Mouse (Mus musculus): ENCODE results near the gene Tmigd3.
"Not testable (repeated sequence)": the region's sequence is repeated elsewhere in the genome, so short reads cannot be mapped to it uniquely, and the experiment has no call there.

Gene Tmigd3

GRCm38 (mm10) chr3:105904721-105905120, 34.0 kb downstream of the Tmigd3 start:
- no peak for DNase-seq

DNA sequence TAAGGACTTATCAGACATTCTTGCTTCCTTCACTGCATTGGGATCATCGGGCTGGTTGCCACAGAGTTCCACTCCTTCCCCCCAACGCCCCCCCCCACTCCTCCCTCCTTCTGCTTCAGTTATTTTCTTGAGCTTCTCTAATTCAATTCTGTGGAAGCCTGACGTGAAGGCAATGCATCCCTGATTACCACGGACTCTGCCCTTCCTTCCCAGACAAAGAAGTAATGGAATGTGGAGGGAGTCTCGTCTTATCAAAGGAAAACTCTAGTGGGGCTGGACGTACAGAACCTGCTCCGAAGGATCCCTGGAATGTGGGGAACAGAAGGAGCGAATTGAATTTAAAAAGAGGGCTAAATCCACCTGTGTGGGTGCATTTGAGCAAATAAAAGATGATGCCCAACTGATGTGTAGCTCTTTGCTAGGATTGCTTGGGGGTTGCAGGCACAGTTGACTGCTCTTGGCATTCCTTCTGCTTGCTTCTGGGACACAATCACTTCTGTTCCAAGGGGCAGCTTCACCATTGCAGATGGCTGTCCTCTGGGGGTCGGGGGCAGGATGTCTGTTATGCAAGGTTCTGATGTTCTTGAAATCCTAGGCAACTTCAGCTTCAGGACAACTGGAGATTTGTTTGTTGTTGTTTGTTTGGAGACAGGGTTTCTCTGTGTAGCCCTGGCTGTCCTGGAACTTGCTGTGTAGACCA, 37.4 kb downstream of the Tmigd3 start:
- DNase-seq = no peak

- DNase-seq = no peak
Measured at GRCm38 (mm10) chr3:105908976-105909375, 38.3 kb downstream of the Tmigd3 start.

- no peak for DNase-seq
Measured at GRCm38 (mm10) chr3:105910519-105911190, 40.0 kb downstream of the Tmigd3 start.

DNA sequence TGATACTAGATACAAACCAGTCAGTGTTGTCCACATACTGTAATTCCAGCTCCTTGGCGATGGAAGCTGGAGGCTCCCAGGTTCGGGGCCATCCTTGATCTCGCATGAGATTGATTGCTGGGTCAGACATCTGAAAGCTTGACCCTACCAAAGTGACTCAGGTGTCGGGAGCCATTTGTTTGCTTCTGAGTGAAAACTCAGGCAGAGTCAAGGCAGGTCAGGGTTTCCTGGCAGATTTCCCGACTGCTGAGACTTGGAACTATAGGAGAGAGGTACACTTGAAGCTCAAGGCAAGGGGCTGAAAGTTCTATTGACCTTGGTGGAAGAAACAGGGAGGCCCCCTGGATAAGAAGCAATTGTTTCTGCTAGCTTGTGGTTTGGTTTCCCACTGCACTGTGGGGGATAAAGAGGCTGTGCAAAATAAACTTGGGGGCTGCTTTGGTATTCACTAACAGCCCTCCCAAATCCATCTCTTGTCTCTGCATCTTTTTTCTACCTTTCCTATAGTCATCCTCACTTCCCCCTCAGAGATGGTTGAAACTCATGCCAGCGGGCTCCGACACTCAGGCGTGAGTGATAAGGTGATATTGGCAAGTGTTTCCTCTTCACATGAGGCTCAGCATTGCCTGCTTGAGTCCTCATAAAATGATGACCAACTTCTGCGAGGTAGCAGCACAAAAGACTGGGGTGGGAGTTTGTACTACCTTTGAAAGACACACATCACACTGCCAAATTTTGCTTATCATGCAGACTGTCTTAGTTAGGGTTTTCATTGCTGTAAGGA, 41.6 kb downstream of the Tmigd3 start:
- DNase-seq = no peak

DNA sequence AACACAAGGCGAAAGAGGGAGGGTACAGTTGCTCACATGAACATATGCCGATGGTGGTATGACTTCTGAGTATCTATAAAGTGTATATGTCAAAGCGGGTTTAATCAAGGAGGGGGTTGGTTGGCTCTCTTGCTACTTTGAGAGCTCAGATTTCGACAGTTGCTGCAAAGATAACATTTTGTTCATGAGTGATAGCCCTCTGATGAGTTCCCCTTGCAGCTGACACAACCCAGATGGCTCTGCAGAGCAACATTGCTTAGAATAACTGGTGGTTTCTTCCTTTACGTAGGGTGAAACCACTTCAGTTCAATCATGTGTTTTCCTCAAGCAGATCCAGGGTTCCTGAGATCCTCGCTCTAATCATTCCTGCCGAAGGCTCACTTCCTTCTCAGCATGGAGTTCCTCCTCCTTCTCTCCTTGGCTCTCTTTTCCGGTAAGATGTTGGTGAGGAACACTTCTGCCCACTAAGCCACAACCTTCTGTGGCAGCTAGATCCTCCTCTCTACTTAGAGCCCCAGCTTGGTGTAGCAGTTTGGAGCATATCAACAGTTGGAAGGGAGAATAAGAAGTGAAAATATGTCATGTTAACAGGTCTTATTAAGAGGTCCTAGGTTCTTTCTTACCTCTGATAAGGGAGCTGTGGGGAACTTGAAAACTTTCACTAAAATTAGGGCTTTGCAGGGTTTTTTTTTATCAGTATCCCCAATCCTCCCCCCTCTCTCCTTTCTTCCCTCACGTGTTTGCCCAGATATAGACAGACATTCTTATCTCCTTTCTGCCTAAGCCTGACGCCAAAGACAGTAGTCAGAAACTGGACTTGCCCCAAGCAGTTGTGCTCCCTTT, 43.4 kb downstream of the Tmigd3 start:
- no peak for DNase-seq

GRCm38 (mm10) chr3:105915281-105915680, 44.6 kb downstream of the Tmigd3 start:
- no peak for DNase-seq

DNA sequence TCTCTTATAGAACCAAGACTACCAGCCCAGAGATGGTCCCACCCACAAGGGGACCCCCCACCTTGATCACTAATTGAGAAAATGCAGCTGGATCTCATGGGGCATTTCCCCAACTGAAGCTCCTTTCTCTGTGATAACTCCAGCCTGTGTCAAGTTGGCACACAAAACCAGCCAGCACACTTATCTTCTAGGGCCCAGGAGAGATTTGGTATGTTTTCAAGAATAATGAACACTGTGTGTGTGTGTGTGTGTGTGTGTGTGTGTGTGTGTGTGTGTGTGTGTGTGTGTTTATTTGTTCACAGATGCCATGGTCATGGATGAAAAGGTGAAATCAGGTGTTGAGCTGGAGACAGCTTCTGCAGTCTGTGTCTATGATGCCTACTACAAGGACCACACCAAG, 45.8 kb downstream of the Tmigd3 start:
- not testable (repeated sequence) for DNase-seq

DNA sequence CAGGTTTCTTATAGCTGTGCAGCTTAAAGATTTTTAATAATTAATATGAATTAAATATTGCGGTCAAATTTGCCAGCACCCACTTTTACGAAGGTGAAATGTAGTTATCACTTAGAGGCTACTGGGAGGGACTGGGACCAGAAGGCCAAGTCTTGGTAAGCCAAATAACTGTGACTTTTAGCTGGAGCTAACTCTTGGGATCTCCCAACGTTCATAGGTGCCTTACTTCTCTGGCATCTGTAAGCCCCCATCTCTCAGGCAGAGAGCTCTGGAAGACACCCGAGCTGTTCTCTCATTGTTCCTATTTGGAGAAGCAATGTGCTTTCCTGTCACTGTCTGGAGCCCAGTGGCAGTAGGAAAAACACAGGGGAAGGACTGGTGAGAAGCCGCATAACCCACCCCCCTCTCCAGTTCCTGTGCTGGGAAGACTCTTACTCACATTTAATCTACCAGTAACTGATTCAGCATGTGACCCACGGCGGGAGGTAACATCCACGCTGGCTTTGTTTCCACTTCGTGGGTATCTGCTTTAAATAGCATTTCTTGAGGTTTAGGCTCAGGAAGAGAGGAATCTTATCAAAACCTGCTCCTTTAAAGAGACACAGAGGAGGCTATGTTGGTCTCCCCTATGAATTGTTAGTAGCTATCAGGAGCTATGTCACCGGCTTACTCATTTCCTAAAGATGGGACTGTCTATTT, 47.1 kb downstream of the Tmigd3 start:
- DNase-seq = no peak

GRCm38 (mm10) chr3:105918355-105918745, 47.6 kb downstream of the Tmigd3 start:
- no peak for DNase-seq

DNA sequence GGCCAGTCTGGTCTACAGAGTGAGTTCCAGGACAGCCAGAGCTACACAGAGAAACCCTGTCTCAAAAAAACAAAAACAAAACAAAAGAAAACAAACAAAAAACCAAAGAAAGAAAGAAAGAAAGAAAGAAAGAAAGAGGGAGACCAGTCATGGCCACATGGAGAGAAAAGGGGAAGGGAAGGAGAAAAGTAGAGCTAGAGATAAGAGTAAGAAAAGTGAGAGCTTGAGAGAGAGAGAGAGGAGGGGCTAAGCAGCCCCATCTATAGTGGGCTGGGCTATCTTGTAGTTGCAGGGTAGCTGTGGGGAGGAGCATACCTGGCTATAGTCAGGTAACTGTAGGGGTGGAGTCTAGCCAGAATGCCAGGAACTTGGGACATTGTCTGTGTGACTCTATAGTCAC, 50.0 kb downstream of the Tmigd3 start:
- DNase-seq = not testable (repeated sequence)

- no peak for DNase-seq
Measured at GRCm38 (mm10) chr3:105921959-105922358, 51.3 kb downstream of the Tmigd3 start.

DNA sequence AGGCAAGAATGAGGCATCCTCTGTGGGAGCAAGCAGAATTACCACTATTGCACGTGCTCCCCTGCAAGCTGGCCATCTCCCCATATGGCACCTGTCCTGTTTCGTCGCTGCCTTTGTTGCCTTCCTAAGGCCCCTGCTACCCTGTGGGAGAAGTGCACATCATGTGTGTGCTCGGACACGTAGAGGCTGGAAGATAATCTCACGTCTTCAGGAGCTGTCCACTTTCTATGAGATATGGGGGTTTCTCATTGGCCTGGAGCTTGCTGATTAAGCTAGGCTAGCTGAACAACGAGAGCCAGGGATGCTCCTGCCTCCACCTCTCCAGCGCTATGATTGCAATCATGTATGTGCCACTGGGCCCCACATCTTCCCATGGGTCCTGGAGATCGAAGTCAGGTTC, 53.9 kb downstream of the Tmigd3 start:
- no peak for DNase-seq

DNA sequence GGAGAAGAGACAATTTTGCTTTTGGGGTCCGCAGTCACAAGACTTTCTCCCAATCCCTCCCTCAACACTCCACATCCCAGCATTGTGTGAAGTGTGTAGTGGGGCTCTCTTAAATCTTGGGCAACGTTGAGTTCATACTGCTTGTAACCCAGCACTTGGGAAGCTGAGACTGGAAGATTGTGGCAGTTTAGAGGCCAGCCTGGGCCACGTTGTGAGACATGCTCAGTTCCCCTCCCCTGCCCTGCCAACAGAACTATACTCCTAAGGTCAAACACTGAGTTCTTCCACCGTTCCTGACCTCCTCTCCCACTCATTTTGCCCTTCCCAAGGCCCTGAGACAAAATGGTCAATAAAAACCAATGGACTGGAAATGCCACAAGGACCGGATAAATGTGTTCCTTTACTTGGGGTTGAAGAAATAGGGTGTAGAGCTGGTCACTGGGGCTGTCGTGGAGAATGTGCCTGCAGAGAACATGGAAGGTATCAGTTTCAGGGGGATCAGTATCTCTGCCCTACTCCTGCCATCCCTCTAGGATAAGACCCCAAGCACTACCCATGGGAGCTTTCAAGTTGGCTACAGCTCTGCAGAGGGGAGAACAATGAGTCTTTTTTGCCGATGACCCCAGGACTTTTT, 57.0 kb downstream of the Tmigd3 start:
- DNase-seq = no peak

GRCm38 (mm10) chr3:105928195-105928569, 57.5 kb downstream of the Tmigd3 start:
- no peak for DNase-seq

DNA sequence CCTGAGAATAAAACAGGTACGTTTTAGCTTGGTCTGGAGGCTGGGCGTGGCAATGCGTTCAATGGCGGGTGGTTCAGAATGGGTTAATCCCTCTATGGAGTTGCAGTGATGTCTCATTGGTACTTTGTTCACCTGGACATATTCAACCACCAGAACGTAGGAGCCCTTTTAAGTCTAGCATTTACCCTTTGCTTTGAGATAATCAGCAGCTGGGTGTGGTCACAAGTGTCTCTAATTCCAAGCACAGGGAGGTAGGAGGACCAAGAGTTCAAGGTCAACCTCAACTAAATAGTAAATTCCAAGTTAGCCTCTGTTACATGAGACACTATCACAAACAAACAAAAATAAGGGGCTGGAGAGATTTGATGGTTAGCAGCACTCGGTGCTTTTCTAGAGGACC, 58.1 kb downstream of the Tmigd3 start:
- no peak for DNase-seq

DNA sequence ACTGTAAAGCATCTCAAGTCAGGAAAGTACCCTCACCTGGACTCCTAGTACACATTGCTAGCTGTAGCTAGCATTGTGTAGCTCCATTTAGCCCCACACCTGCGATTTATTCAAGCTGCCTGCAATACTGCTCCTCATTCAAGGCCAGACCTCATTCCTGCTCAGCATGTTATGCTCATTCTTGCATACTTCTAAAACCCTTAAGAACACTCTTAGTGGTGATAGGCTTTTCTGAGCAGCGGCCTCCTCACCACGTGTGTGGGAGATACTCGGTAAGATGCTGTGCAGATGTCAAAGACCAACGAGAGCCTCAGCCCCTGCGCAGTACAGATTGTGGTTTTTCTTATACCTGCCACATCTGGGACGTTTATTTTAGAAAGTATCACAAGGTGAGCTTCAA, 59.1 kb downstream of the Tmigd3 start:
- DNase-seq = no peak

GRCm38 (mm10) chr3:105931095-105931494, 60.4 kb downstream of the Tmigd3 start:
- DNase-seq = no peak

GRCm38 (mm10) chr3:105932240-105933071, 61.8 kb downstream of the Tmigd3 start, which contains the start of gene I830077J02Rik:
I830077J02Rik (minus strand) TSS chr3:105932664.
- no peak for DNase-seq

GRCm38 (mm10) chr3:105933926-105934325, 63.2 kb downstream of the Tmigd3 start:
- DNase-seq = no peak

- no peak for DNase-seq
Measured at GRCm38 (mm10) chr3:105935033-105935432, 64.3 kb downstream of the Tmigd3 start.
